Mouse (Mus musculus) olfactory bulb, adult 2 months (tissue): Measurements from ENCODE around the gene Klf6.

Experiments used
- CTCF ChIP-seq: fragments of 200-500 bp; IDR thresholded peaks from 2 replicates; pipeline ENCODE4 v1.5.1; 2012; ENCODE audit warnings: low read depth, mild to moderate bottlenecking, low read length, moderate library complexity; ENCODE audit not compliant: insufficient read depth
- POLR2A ChIP-seq: fragments of 200-500 bp; IDR thresholded peaks from 2 replicates; pipeline ENCODE4 v1.6.1; 2012; ENCODE audit warnings: mild to moderate bottlenecking, low read depth, low read length, moderate library complexity; ENCODE audit not compliant: insufficient read depth

- TF ChIP-seq CTCF, result no peak
- TF ChIP-seq POLR2A, result no peak
Measured at GRCm38 (mm10) chr13:5869433-5869832, 8.2 kb downstream of the Klf6 start.
